Mouse (Mus musculus) myocyte (in vitro differentiated cells): ENCODE data around the gene Fstl1.

ENCODE experiments used
- MAX ChIP-seq: IDR thresholded peaks from one replicate; pipeline ENCODE4 v1.6.1; 2011; ENCODE audit warnings: low read depth, mild to moderate bottlenecking, control low read depth
- MYOG ChIP-seq, 3 experiments: IDR thresholded peaks; one replicate each; pipeline ENCODE4 v1.6.1; 2011; ENCODE audit warnings: control low read depth in 2 of 3, low read depth in 2 of 3, mild to moderate bottlenecking in 2 of 3; ENCODE audit not compliant: insufficient read length in 2 of 3, control insufficient read depth in 1 of 3, insufficient read depth in 1 of 3
- POLR2A ChIP-seq: IDR thresholded peaks from one replicate; pipeline ENCODE4 v1.6.1; 2011; ENCODE audit warnings: low read depth, mild to moderate bottlenecking, control low read depth, moderate library complexity; ENCODE audit not compliant: insufficient read length

GRCm38 (mm10) chr16:37808866-37809622 lies 32.4 kb downstream of the Fstl1 start:
- TF ChIP-seq POLR2A = no peak
- no peak for TF ChIP-seq MYOG (IDR thresholded peaks at IDR 0.05; ENCODE audit: control insufficient read depth in 1 of 3, insufficient read depth in 1 of 3, insufficient read length in 2 of 3, low read depth in 2 of 3)
- no peak for TF ChIP-seq MAX
